Mouse (Mus musculus): ENCODE measurements around the gene Ccpg1. TPM values are rescaled to one million over a fixed set of nuclear protein-coding genes. Genes with fewer than 3 reads are reported as not detected.

Gene Ccpg1
- polyA plus RNA-seq (2015; fragmentation: Nextera tagmentation; extraction: Ambion mirVana): 34.7 and 36.1 TPM in 2 replicates

GRCm38 (mm10) chr9:72985250-72986220 lies at the start of gene Ccpg1, which contains the start of gene Ccpg1os:
Gene Ccpg1 (plus strand): TSS chr9:72985429.
Gene Ccpg1os (minus strand): TSS chr9:72985382.
- peak; percentile 99 for DNase-seq (ENCODE audit: low spot score)

GRCm38 (mm10) chr9:72936301-72936700 lies 48.9 kb upstream of the Ccpg1 start:
- DNase-seq (ENCODE audit: low spot score): no peak

GRCm38 (mm10) chr9:72943424-72943823 lies 41.8 kb upstream of the Ccpg1 start:
- DNase-seq (ENCODE audit: low spot score): peak; percentile 17

- no peak for DNase-seq (ENCODE audit: low spot score)
Measured at GRCm38 (mm10) chr9:72944286-72944685, 40.9 kb upstream of the Ccpg1 start.

DNA sequence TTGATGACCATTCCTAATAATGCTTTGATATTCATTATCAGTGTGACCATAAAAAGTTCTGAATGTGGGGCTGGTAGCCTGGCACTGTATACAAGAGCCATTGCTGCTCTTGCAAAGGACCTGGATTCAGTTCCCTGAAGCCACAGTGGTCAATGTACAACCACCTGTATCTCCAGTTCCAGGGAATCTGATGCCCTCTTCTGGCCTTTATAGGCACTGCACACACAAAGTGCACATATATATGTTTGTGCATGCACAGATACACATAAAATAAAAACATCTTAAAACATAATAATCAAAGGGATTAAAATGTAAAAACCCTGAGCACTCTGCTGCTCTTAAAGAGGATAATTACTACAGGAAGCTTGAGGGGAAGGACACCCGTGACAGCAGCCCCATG lies 38.2 kb upstream of the Ccpg1 start:
- no peak for DNase-seq (ENCODE audit: low spot score)

GRCm38 (mm10) chr9:72949572-72949971 lies 35.7 kb upstream of the Ccpg1 start:
- DNase-seq (ENCODE audit: low spot score): peak; percentile 58

- peak; percentile 33 for DNase-seq (ENCODE audit: low spot score)
Measured at GRCm38 (mm10) chr9:72954746-72955145, 30.5 kb upstream of the Ccpg1 start.

DNA sequence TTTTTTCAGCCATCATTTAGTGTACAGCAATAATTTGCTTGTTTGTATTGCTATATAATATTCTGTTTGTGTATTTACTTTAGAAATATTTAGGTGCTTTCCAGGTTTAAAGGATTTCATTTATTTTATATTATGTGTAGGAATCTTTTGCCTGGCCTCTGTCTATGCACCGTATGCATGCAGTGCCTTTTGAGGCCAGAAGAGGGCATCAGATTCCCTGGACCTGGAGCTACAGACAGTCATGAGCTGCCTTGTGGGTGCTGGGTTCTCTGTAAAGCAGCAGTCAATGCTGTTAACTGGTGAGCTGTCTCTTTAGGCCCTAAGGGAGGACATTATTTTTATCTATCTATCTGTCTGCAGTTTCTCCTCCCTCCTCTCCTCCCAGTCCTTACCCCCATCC lies 29.7 kb upstream of the Ccpg1 start:
- DNase-seq (ENCODE audit: low spot score): peak; percentile 62

DNA sequence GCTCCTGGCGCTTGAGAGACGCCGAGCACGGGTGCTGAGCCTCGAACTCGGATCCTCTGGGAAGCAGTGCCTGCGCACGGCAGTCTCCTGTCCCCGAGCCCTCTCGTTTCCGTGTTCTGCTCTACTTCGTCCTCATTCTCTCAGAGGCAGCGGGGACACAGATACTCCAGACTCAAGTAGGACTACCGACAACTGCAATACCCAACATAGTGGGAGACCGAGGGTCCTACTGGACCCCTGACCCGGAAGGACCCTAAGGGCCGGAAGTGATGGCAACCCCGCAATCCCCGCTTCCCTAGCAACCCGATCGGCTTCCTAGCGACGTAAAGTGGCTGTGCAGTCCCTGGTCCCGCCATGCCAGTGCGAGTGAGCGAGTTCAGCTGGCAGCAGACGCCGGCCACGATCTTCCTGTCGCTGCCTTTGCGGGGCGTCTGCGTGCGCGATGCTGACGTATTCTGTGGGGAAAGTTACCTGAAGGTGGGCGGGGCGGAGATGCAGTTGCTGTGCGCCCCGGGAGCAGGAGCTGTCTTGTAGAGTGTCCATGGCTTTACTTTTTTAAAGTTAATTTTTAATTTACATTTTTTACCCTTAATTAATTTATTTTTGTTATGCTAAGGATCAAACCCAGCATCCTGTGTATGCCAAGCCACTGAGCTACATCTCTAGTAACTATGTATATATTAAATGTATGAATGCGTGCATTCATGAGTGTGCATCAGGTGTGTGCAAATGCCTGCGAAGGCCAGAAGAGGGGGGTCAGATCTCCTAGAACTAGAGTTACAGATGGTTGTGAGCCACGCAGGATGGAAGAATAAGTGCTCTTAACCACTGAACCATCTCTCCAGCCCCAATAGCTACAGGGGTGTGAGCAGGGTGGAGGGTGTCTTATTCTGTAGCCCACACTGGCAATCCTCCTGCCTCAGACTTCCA lies 26.4 kb upstream of the Ccpg1 start, which contains the start of the genes Dyx1c1 and Gm44503:
Gene Dyx1c1, plus strand, starts transcription at position 265 of the 930 bp plus-strand sequence.
Gene Gm44503, plus strand, starts transcription at position 332 of the 930 bp plus-strand sequence.
- DNase-seq (ENCODE audit: low spot score): peak; percentile 91

DNA sequence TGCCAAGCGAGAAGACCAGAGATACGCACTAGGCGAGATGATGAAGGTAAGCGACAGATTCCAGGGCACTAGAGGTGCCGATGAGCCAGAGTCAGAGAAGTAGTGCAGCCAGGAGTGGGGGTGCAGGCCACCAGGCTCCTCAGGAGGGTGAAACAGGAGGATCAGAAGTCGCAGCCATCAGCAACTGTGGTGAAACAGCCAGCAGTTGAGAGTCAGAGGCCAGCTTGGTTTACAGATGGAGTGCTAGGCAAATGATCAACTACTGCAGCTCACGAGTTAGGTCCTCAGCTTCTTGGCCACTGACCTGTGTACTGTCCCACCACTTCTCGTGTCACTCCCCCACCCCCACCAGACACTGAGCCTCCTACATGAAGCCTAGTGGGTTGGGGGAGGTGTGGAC lies 23.9 kb upstream of the Ccpg1 start:
- DNase-seq (ENCODE audit: low spot score): no peak

DNA sequence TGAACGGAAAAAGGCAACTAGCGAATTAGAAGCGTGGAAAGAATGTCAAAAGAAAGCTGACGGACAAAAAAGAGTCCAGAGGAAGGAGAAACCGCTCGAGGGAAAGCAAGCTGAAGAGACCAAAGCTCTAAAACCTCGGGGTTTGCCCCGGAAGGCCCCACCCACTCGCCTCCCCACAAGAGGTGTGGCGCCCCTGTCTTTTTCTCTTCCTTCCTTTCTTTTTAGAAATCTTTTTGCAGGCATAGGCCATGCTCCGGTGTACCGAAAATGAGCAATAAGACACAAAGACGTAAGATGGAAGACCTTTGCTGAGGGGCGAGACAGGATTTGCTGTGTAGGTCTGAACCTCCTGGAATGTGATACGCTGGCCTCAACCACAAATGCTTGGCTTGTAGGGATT lies 23.3 kb upstream of the Ccpg1 start:
- peak; percentile 70 for DNase-seq (ENCODE audit: low spot score)

DNA sequence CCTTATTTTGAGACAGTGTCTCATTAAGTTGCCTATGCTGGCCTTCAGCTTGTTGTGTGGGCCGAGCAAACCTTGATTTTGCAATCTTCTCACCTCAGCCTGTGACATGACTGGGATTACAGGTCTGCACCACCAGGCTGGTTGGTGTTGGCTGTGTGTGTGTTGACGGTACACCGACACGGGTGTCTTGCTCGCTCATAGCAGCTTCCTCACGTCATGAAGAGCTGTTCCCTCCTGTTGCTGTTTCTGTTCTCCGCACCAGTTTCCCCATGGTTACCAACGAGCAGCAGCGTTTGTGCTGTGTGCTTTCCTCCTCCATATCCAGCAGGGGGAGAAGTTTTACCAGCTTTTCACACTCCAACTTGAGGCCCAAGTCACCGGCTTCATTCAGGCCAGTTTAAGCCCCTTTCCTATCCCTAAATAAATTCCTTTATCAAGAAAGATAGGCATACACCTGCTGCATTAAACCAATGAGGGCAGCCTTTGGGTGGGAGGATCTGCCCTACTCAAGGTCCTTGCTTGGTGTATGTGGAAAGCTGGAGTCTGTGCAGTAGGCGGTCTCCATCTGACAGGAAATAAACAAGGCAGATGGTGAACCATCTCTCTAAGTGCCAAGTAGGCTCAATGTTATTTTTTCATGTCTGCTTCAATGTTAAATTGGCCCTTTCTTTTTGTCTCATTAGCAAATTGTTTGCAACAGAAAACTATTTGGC lies 16.7 kb upstream of the Ccpg1 start:
- peak; percentile 80 for DNase-seq (ENCODE audit: low spot score)

DNA sequence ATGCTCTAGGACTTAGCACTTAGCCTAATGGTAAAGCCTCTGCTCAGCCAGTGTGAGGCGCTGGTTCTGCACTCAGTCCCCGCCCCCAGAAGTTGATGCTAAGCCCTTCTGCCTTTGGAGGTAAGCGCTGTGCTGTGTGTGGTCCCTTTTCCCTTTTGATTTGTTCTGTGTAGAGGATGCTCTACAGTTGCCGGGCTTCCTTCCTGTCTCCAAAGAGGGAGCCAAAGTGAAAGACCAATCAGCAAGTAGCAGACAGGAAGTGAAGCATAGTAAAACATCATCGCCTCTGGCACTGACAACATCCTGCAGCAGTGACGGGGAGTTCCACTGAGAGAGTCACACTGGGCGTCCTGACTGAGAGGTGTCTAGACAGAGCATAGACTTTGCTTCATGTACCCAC lies 15.4 kb upstream of the Ccpg1 start:
- peak; percentile 72 for DNase-seq (ENCODE audit: low spot score)

- DNase-seq (ENCODE audit: low spot score): no peak
Measured at GRCm38 (mm10) chr9:72972435-72972834, 12.8 kb upstream of the Ccpg1 start.

- DNase-seq (ENCODE audit: low spot score): no peak
Measured at GRCm38 (mm10) chr9:72972984-72973383, 12.2 kb upstream of the Ccpg1 start.

DNA sequence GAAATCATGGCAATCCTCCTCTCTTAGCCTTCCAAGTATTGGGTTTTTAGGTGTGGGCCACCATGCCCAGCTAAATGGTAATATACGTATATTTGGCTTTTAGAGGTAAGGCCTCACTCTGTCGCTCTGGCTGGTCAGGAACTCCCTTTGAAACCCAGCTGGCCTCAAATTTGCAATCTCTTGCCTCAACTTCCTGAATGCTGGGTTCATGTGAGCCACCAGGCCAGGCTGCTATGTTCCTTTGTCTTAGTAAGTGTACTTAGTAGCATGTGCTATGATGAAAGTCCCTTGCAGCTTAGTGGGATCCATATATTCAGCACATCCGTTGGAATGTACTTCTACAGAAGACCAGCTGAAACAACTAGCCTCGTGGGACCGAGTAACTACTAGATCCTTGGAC lies 10.5 kb upstream of the Ccpg1 start:
- DNase-seq (ENCODE audit: low spot score): no peak

DNA sequence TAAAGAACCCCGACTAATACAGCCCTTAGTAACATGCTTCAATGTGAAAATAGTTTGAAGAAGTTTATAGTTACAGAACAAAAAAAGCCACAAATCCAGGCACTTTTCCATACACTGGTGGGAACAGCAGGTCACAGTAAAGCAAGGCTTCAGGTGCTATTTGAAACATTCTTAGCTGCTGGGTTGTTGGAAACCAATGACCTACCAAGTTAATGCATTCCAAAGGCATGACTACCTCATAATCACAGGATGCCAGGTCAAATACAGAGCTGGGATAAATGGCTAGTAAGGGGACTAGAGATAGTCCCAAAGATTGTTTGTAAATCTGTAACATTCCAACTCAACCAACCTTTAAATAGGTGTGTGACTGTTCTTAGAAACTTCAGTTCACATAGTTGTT lies 10.0 kb upstream of the Ccpg1 start:
- no peak for DNase-seq (ENCODE audit: low spot score)

DNA sequence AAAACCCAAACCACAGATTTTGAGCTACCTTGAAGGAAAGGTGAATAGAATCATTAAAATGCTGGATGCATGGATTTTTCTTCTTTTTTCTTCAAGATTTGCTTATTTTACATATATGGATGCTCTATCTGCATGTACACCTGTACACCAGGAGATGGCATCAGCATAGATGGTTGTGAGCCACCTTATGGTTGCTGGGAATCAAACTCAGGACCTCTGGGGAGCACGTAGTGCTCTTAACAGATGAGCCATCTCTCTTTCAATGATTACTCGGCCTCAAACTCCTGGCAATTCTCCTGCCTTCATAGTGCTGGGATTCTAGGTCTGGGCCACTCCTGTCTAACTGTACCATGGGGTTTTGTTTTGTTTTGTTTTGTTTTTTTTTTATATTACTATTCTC lies 2.2 kb upstream of the Ccpg1 start:
- DNase-seq (ENCODE audit: low spot score): no peak

DNA sequence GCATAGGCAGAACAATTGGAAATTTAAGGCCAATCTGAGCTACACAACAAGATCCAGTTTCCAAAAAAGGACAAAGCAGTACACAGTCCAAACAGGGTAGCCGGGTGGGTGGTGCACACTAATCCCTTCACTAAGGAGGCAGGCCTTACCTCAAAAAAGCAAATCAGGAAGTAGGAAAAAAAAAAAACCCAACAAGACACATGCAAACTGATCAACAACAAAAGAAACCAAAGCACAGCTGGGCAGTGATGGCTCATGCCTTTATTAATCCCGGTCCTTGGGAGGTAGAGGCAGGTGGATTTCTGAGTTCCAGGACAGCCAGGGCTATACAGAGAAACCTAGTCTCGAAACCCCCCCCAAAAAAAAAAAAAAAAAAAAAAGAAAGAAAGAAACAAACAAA lies 2.5 kb downstream of the Ccpg1 start:
- DNase-seq (ENCODE audit: low spot score): no peak

GRCm38 (mm10) chr9:72988706-72989105 lies 3.5 kb downstream of the Ccpg1 start:
- DNase-seq (ENCODE audit: low spot score): no peak

- DNase-seq (ENCODE audit: low spot score): no peak
Measured at GRCm38 (mm10) chr9:72991420-72991819, 6.2 kb downstream of the Ccpg1 start.

Data from thymus, postnatal 0 days (tissue).